Mouse (Mus musculus) erythroblast, embryonic 14.5 days (primary cell): Measurements from ENCODE around the gene Rpl21. TPM values are rescaled to one million over a fixed set of nuclear protein-coding genes. Genes with fewer than 3 reads are reported as not detected.

ENCODE experiments used
- H3K27me3 ChIP-seq: 2 replicates; pipeline ENCODE4 v1.6.1; 2012; ENCODE audit warnings: inconsistent platforms; ENCODE audit not compliant: control insufficient read depth
- H3K36me3 ChIP-seq: 2 replicates; pipeline ENCODE4 v1.6.1; 2012; ENCODE audit warnings: mild to moderate bottlenecking, inconsistent platforms; ENCODE audit not compliant: control insufficient read depth
- H3K4me1 ChIP-seq: 2 replicates; pipeline ENCODE4 v1.6.1; 2012; ENCODE audit warnings: inconsistent platforms; ENCODE audit not compliant: control insufficient read depth
- H3K4me3 ChIP-seq: replicated peaks from 2 replicates; pipeline ENCODE3; 2012; ENCODE audit warnings: moderate library complexity, mild to moderate bottlenecking, inconsistent platforms
- H3K9me3 ChIP-seq: 2 replicates; pipeline ENCODE4 v1.6.1; 2012; ENCODE audit warnings: low read length, inconsistent platforms, mixed read lengths; ENCODE audit not compliant: control insufficient read depth
- GATA1 ChIP-seq: IDR thresholded peaks from 2 replicates; pipeline ENCODE4 v1.6.1; 2012; ENCODE audit warnings: low read length, inconsistent platforms, mixed read lengths
- TAL1 ChIP-seq: IDR thresholded peaks from 3 replicates; pipeline ENCODE4 v1.6.1; 2012; ENCODE audit warnings: low read length, inconsistent platforms, mixed read lengths
- polyA plus RNA-seq: library from polyadenylated mRNA; stranded (reverse); fragments of >175 nt; gene quantifications from 2 replicates; pipeline ENCODE4 v1.2.3, GENCODE M21; 2012

The Rpl21 gene
- polyA plus RNA-seq, 1 experiment: 11.5 TPM

GRCm38 (mm10) chr5:146882261-146882660, 49.6 kb downstream of the Rpl21 start:
- Histone ChIP-seq H3K36me3 (no peaks in the 10 kb centered on the region), H3K9me3 (0 out of 2 replicates have a peak, but pooled peaks cover 3% of the 10 kb centered on the region), H3K4me1 (peaks cover 19% of the 10 kb centered on the region), H3K27me3 (peaks cover 11% of the 10 kb centered on the region), H3K4me3 (no peak overlapping the region)
- no peak for TF ChIP-seq TAL1
- TF ChIP-seq GATA1: no peak

DNA sequence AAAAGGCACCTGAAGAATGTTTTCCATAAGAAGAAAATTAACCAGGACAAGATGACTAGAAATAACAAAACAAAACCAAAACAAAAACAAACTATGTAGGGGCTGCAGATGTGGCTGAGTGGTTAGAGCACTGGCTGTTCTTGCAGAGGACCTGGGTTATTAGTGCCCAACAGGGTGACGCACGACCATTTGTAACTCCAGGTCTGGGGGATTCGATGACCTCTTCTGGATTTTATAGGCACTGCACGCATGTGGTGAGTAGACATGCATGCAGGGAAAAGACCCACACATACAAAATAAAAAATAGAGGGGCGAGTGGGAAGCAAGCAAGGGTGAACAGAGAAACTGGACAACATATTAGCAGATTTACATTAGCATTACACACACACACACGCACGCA, 50.4 kb downstream of the Rpl21 start:
- no peaks in the 10 kb centered on the region for H3K36me3 ChIP-seq
- TF ChIP-seq TAL1 (no peak), GATA1 (no peak)
- H3K4me1 ChIP-seq: peaks cover 17% of the 10 kb centered on the region
- H3K4me3 ChIP-seq: peak overlapping the region; percentile 63
- H3K27me3 ChIP-seq: peaks cover 11% of the 10 kb centered on the region
- 0 out of 2 replicates have a peak, but pooled peaks cover 3% of the 10 kb centered on the region for H3K9me3 ChIP-seq

GRCm38 (mm10) chr5:146883486-146884272, 51.0 kb downstream of the Rpl21 start:
- TF ChIP-seq TAL1 (no peak), GATA1 (no peak)
- H3K4me3 ChIP-seq: peak overlapping the region; percentile 63
- peaks cover 17% of the 10 kb centered on the region for H3K4me1 ChIP-seq

More at GRCm38 (mm10) chr5:146883486-146884272, 51.0 kb downstream of the Rpl21 start:
- peaks cover 9% of the 10 kb centered on the region for H3K27me3 ChIP-seq
- no peaks in the 10 kb centered on the region for H3K36me3 ChIP-seq
- 0 out of 2 replicates have a peak, but pooled peaks cover 3% of the 10 kb centered on the region for H3K9me3 ChIP-seq

Other genes with a start within 250 kb of the Rpl21 start
- gene Gpr12, start 247.7 kb upstream of the Rpl21 start, polyA plus RNA-seq: not detected in 2 replicates
- 0.26 and 0.33 TPM in 2 replicates for gene Usp12, start 37.9 kb upstream of the Rpl21 start, polyA plus RNA-seq
- gene Rasl11a, start 12.2 kb downstream of the Rpl21 start, polyA plus RNA-seq: 0.05 and 0.14 TPM in 2 replicates
- 4.9 and 6.2 TPM in 2 replicates for gene Gtf3a, start 115.8 kb downstream of the Rpl21 start, polyA plus RNA-seq
- gene Mtif3, start 130.9 kb downstream of the Rpl21 start, polyA plus RNA-seq: 0.55 and 0.79 TPM in 2 replicates
- 0.10 and 0.14 TPM in 2 replicates for gene Lnx2, start 243.7 kb downstream of the Rpl21 start, polyA plus RNA-seq
- gene Polr1d, start 244.2 kb downstream of the Rpl21 start, polyA plus RNA-seq: 6.5 and 6.6 TPM in 2 replicates